Mouse (Mus musculus): Measurements from ENCODE around the gene 5730596B20Rik.
A peak's percentile ranks its signal among the peaks of the same experiment; 100 is the strongest.

Gene 5730596B20Rik

GRCm38 (mm10) chr6:52225612-52226568 lies 48.6 kb downstream of the 5730596B20Rik start:
- peak; percentile 92 for DNase-seq (ENCODE audit: low spot score)

DNA sequence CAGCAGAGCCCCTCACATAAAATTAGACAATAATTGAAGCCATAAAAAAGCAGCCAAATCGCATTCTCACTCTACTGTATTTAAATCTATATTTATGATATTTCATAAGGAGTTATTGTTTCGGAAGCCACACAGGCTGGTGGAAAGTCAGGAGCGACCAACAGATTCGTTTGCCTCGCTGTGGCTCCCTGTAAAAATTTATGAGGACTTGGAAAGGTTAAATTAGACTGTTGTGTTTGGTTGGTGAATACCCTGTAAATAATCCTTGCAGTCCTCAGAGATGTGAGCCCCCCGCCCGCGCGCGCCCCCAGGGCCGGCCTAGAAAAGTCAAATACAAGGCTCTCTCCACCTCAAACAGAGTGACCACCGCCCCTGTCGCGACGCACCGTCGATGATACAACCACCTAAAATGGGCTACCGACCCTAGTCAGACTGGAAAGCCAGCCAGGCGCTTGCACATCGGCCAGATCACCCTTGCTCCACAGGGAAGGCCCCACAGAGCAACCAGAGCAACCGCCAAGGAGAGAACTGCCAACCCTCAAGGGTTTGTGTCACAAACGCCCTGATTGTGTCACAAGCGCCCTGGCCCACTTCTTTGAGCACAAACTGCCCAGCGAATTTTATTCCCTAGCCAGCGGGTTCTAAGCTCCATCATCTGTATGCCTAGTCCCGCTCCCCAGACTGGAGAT lies 49.4 kb downstream of the 5730596B20Rik start:
- DNase-seq (ENCODE audit: low spot score) = peak; percentile 42

GRCm38 (mm10) chr6:52227470-52228222 lies 50.3 kb downstream of the 5730596B20Rik start:
- no peak for DNase-seq (ENCODE audit: low spot score)

DNA sequence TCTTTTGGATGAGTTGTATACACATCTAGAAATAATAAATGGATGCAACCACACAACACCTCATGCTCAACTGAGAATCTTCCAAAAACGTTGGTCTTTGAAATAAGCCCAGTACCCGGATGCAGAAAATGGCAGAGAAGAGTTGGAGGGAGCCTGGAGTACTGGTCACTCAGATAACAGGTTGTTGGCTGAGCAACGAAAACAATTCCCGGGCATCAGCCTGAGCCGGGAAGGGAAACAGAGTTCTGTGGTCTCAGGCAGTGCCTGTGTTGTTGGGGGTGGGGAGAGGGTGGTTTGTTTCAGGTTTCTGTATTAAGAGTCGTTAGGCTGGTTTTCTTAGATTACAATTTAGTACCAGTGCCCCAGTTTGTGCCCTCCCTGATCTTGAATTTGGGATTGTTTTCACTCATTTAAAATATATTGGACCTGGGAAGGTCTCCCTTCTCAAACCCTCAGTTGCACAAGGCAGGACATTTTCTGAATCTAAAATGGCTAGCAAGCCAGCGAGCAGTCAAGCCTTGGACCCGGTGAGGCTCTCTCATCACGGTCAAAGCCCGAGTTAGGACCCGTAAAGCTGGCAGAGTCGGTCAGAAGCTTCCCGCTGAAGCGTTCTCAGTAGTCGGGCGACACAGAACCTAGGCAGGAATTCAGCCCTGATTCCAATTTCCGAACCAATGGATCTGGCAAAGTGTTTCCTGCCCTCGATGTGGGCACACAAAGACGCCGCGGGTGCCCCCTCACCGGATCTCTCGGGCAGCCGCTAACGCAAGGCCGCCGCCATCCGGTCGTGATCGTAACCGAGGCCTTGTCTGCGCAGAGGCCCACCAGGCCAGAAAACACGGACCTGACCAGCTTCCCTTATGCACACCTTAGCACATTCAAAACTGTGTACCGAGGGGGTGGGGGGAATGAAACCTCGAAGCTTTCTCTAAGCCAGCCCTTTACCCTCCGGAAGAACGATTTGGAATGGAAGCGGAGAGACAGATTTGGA lies 51.5 kb downstream of the 5730596B20Rik start:
- DNase-seq (ENCODE audit: low spot score) = no peak

DNA sequence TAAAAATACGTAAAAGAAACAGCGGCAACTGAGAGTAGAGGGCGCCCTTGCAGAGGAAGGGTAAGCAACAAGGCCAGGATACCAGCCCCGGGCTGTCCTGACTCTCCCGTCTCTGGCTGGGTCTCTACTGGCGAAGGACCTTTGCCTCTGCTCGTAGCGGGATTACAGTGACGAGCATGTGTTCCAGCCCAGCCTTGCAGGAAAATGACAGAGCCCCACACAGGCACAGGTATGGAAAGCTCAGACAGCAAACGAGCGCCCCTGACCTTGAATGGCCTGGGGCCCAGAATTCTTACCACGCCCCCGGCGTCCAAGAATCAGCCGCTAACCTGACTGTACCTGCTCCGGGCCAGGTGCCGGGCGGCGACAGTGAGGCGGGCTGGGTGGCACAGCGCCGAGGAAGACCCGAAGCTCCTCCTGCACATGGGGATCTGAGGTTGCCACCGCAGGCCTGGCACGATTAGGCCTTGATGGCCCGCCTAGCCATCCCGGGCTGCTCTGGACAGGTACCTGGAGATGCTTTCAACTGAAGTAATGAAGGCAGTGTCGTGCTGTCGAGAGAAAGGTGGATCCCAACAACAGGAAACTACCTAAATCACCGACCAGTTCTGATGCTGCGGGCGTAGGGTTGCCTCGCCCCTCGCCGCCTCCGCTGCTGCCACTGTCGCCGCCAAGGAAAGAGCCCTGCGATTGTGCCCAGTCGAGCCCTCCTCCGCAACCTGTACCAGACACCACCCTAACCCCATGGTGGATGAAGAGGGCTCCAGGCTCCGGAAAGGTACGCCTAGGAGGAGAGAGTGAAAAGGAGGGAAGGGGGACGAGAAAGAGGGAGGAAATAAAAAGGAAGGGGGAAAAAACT lies 52.5 kb downstream of the 5730596B20Rik start:
- no peak for DNase-seq (ENCODE audit: low spot score)

Measured in urinary bladder, postnatal 14 days (tissue).